12 mouse cellular contexts compared by ENCODE assay signal in genomic region chr2:106580663-106581062, GRCm38 (mm10).
DNase-seq lines count a peak whose midpoint lies in the region; ATAC-seq and TF ChIP-seq lines count a peak whose summit lies in the region.
"Had no signal": no experiment of that assay in that cellular context is flagged by ENCODE, and none has a peak within 500 bp of the region (broad histone marks: within the 10 kb centered on the region; RNA-seq: fewer than 3 reads in every experiment).

No protein-coding gene starts in this region.

- no peak overlapping the region for H3K27ac ChIP-seq in forebrain, embryonic 15.5 days (replicated peaks)
- H3K27ac ChIP-seq in forebrain, embryonic 10.5 days = no peak overlapping the region
- H3K27ac ChIP-seq in kidney, embryonic 14.5 days (ENCODE audit: low read depth, low read length) = no peak overlapping the region
- H3K27ac ChIP-seq in stomach, embryonic 16.5 days (ENCODE audit: low read length) = no peak overlapping the region; the same call in 1 of the 2 replicates
- H3K27ac ChIP-seq in stomach, postnatal 0 days (replicated peaks) = no peak overlapping the region
- H3K27ac ChIP-seq: layer of hippocampus, adult 2 months; neural tube, embryonic 13.5 days had no signal

- peak; percentile 38; the same call in 1 of the 2 replicates for ATAC-seq in forebrain, embryonic 15.5 days (replicated peaks)
- no peak for ATAC-seq in kidney, embryonic 14.5 days (ENCODE audit: low FRiP score, low TSS enrichment)
- ATAC-seq in stomach, embryonic 16.5 days (ENCODE audit: insufficient read depth, low FRiP score) = peak; percentile 47; the same call in 1 of the 2 replicates
- no peak for ATAC-seq in stomach, postnatal 0 days (ENCODE audit: low FRiP score, low TSS enrichment)
- ATAC-seq in erythroblast, adult 5-6 weeks (replicated peaks; ENCODE audit: low FRiP score, poor library complexity, severe bottlenecking) = no peak

- H3K9ac ChIP-seq in forebrain, embryonic 15.5 days (replicated peaks) = no peak overlapping the region
- no peak overlapping the region for H3K9ac ChIP-seq in kidney, embryonic 14.5 days (ENCODE audit: low read depth, low read length)
- H3K9ac ChIP-seq in stomach, embryonic 16.5 days (ENCODE audit: low read length) = no peak overlapping the region
- no peak overlapping the region for H3K9ac ChIP-seq in stomach, postnatal 0 days (ENCODE audit: low read length)
- H3K9ac ChIP-seq: neural tube, embryonic 13.5 days had no signal

- H3K4me3 ChIP-seq in forebrain, embryonic 15.5 days = no peak overlapping the region
- H3K4me3 ChIP-seq in forebrain, embryonic 10.5 days = no peak overlapping the region
- no peak overlapping the region for H3K4me3 ChIP-seq in kidney, embryonic 14.5 days (ENCODE audit: low read length)
- no peak overlapping the region for H3K4me3 ChIP-seq in stomach, embryonic 16.5 days (replicated peaks; ENCODE audit: low read length)
- no peak overlapping the region for H3K4me3 ChIP-seq in stomach, postnatal 0 days (ENCODE audit: low read depth, low read length)
- H3K4me3 ChIP-seq: layer of hippocampus, adult 2 months; neural tube, embryonic 13.5 days had no signal

- DNase-seq in forebrain, embryonic 10.5 days (ENCODE audit: extremely low spot score, low spot score) = no peak
- DNase-seq in kidney, postnatal 14 days = peak; percentile 47
- no peak for DNase-seq in stomach, postnatal 0 days (ENCODE audit: low spot score)
- DNase-seq in ovary, postnatal 36 days (ENCODE audit: low spot score) = peak; percentile 42
- DNase-seq: gastrocnemius, postnatal 10 days had no signal

- H3K4me2 ChIP-seq in forebrain, embryonic 15.5 days (replicated peaks) = no peak overlapping the region
- no peak overlapping the region for H3K4me2 ChIP-seq in kidney, embryonic 14.5 days (replicated peaks; ENCODE audit: low read depth, low read length)
- H3K4me2 ChIP-seq in stomach, embryonic 16.5 days (ENCODE audit: low read depth, low read length) = no peak overlapping the region
- no peak overlapping the region for H3K4me2 ChIP-seq in stomach, postnatal 0 days (replicated peaks; ENCODE audit: low read depth)
- H3K4me2 ChIP-seq: neural tube, embryonic 13.5 days had no signal

- no peaks in the 10 kb centered on the region for H3K9me3 ChIP-seq in forebrain, embryonic 15.5 days
- no peaks in the 10 kb centered on the region for H3K9me3 ChIP-seq in forebrain, embryonic 10.5 days
- H3K9me3 ChIP-seq in kidney, embryonic 14.5 days (ENCODE audit: control insufficient read depth, low read length) = no peaks in the 10 kb centered on the region
- H3K9me3 ChIP-seq in stomach, embryonic 16.5 days (replicated peaks; ENCODE audit: control insufficient read depth, low read length) = no peaks in the 10 kb centered on the region
- no peaks in the 10 kb centered on the region for H3K9me3 ChIP-seq in stomach, postnatal 0 days (ENCODE audit: control insufficient read depth, low read length)
- H3K9me3 ChIP-seq: neural tube, embryonic 13.5 days had no signal

- no peak for TF ChIP-seq CTCF in stomach, postnatal 0 days (IDR thresholded peaks at IDR 0.05; ENCODE audit: low read depth)

- no peaks in the 10 kb centered on the region for H3K36me3 ChIP-seq in forebrain, embryonic 15.5 days
- no peaks in the 10 kb centered on the region for H3K36me3 ChIP-seq in forebrain, embryonic 10.5 days (replicated peaks)
- no peaks in the 10 kb centered on the region for H3K36me3 ChIP-seq in kidney, embryonic 14.5 days (ENCODE audit: control insufficient read depth, insufficient read depth, low read length)
- H3K36me3 ChIP-seq in stomach, embryonic 16.5 days (ENCODE audit: control insufficient read depth, insufficient read depth, low read length) = no peaks in the 10 kb centered on the region
- H3K36me3 ChIP-seq in stomach, postnatal 0 days (ENCODE audit: control insufficient read depth, insufficient read depth, low read length) = no peaks in the 10 kb centered on the region
- H3K36me3 ChIP-seq: neural tube, embryonic 13.5 days had no signal

- 25% methylated on average over 5 of the region's 5 CpGs for WGBS in forebrain, embryonic 15.5 days
- WGBS in forebrain, embryonic 10.5 days = 80% methylated on average over 5 of the region's 5 CpGs
- 55% methylated on average over 5 of the region's 5 CpGs for WGBS in kidney, embryonic 14.5 days
- 28% methylated on average over 5 of the region's 5 CpGs for WGBS in stomach, embryonic 16.5 days
- WGBS in stomach, postnatal 0 days = 23% methylated on average over 5 of the region's 5 CpGs

- no peaks in the 10 kb centered on the region for H3K27me3 ChIP-seq in forebrain, embryonic 15.5 days
- H3K27me3 ChIP-seq in forebrain, embryonic 10.5 days (ENCODE audit: poor library complexity, severe bottlenecking) = peaks cover 9% of the 10 kb centered on the region; the same call in 1 of the 2 replicates
- H3K27me3 ChIP-seq in kidney, embryonic 14.5 days (ENCODE audit: control insufficient read depth, insufficient read depth, low read length) = no peaks in the 10 kb centered on the region
- H3K27me3 ChIP-seq in stomach, embryonic 16.5 days (ENCODE audit: control insufficient read depth, insufficient read depth, low read length) = no peaks in the 10 kb centered on the region
- no peaks in the 10 kb centered on the region for H3K27me3 ChIP-seq in stomach, postnatal 0 days (ENCODE audit: control insufficient read depth, insufficient read depth, low read length)
- H3K27me3 ChIP-seq: CH12.LX; neural tube, embryonic 13.5 days had no signal

- peaks cover 5% of the 10 kb centered on the region; the same call in 1 of the 2 replicates for H3K4me1 ChIP-seq in forebrain, embryonic 15.5 days
- peaks cover 13% of the 10 kb centered on the region for H3K4me1 ChIP-seq in forebrain, embryonic 10.5 days
- peaks cover 4% of the 10 kb centered on the region; the same call in 1 of the 2 replicates for H3K4me1 ChIP-seq in kidney, embryonic 14.5 days (ENCODE audit: control insufficient read depth, insufficient read depth, low read length)
- no peaks in the 10 kb centered on the region; the same call in 1 of the 2 replicates for H3K4me1 ChIP-seq in stomach, embryonic 16.5 days (ENCODE audit: control insufficient read depth, insufficient read depth, low read length)
- H3K4me1 ChIP-seq in stomach, postnatal 0 days (replicated peaks; ENCODE audit: control insufficient read depth, insufficient read depth) = no peaks in the 10 kb centered on the region
- H3K4me1 ChIP-seq: neural tube, embryonic 13.5 days had no signal

- no peak for TF ChIP-seq EP300 in stomach, postnatal 0 days (optimal IDR thresholded peaks at IDR 0.05)

Comparison
In these comparisons a context has a peak if more than half of its experiments do, and no peak if none do; other contexts are left out.
1. ATAC-seq: peak in forebrain, embryonic 15.5 days (single experiment) and stomach, embryonic 16.5 days (single experiment); none in kidney, embryonic 14.5 days (single experiment), stomach, postnatal 0 days (single experiment) and erythroblast, adult 5-6 weeks (single experiment).
2. DNase-seq: peak in kidney, postnatal 14 days (single experiment) and ovary, postnatal 36 days (single experiment); none in forebrain, embryonic 10.5 days (single experiment) and stomach, postnatal 0 days (single experiment).